Mouse (Mus musculus) liver, embryonic 11.5 days (tissue): ENCODE results near the gene Il17c. TPM values are rescaled to one million over a fixed set of nuclear protein-coding genes. Genes with fewer than 3 reads are reported as not detected.

ENCODE experiments used
- ATAC-seq: fragments of 200-750 bp; cut with Nextera tagmentation; replicated peaks from 2 replicates; pipeline ENCODE4 v1.8.0; 2017; ENCODE audit warnings: moderate number of reproducible peaks, mild to moderate bottlenecking, moderate TSS enrichment, moderate library complexity; ENCODE audit not compliant: low FRiP score
- DNase-seq: peaks from one replicate; pipeline ENCODE4 v3.0.0-alpha.2; 2017; ENCODE audit warnings: low spot score
- H3K27ac ChIP-seq: fragments of 300-500 bp; sonication (generic); 2 replicates; pipeline ENCODE4 v1.5.1; 2014; ENCODE audit warnings: mild to moderate bottlenecking, low read depth, low read length, control low read depth
- H3K27me3 ChIP-seq: fragments of 300-500 bp; sonication (generic); replicated peaks from 2 replicates; pipeline ENCODE4 v1.6.1; 2014; ENCODE audit warnings: low read length, mixed read lengths; ENCODE audit not compliant: control insufficient read depth, insufficient read depth
- H3K36me3 ChIP-seq: fragments of 300-500 bp; sonication (generic); 2 replicates; pipeline ENCODE4 v1.6.1; 2014; ENCODE audit warnings: mild to moderate bottlenecking, low read length, moderate library complexity, mixed read lengths; ENCODE audit not compliant: control insufficient read depth, insufficient read depth
- H3K4me1 ChIP-seq: fragments of 300-500 bp; sonication (generic); replicated peaks from 2 replicates; pipeline ENCODE4 v1.6.1; 2014; ENCODE audit warnings: low read length, mixed read lengths; ENCODE audit not compliant: control insufficient read depth, insufficient read depth
- H3K4me2 ChIP-seq: fragments of 300-500 bp; sonication (generic); 2 replicates; pipeline ENCODE4 v1.6.1; 2014; ENCODE audit warnings: mild to moderate bottlenecking, control low read depth, moderate library complexity
- H3K4me3 ChIP-seq: fragments of 300-500 bp; sonication (generic); 2 replicates; pipeline ENCODE4 v1.5.1; 2014; ENCODE audit warnings: low read depth, low read length, control low read depth
- H3K9ac ChIP-seq: fragments of 300-500 bp; sonication (generic); 2 replicates; pipeline ENCODE4 v1.6.1; 2014; ENCODE audit warnings: low read depth, low read length, control low read depth
- H3K9me3 ChIP-seq: fragments of 300-500 bp; sonication (generic); 2 replicates; pipeline ENCODE4 v1.6.1; 2016; ENCODE audit warnings: low read length, inconsistent platforms, mixed read lengths; ENCODE audit not compliant: control insufficient read depth
- WGBS: fragments of 180-500 bp; shearing (Covaris S2); extraction: QIAGEN DNeasy Blood & Tissue Kit; methylation state at CpG from one replicate; pipeline ENCODE4 v1.1.7; 2014; 5-methylcytosine and 5-hydroxymethylcytosine counted together
- polyA plus RNA-seq: library from polyadenylated mRNA; unstranded; fragments of >200 nt; fragmentation: Nextera tagmentation; extraction: Ambion mirVana; gene quantifications from 2 replicates; pipeline ENCODE4 v1.2.1, GENCODE M21; 2014

Gene Il17c
- polyA plus RNA-seq, 1 experiment from 2014 or later = not detected

- Histone ChIP-seq H3K4me1 (no peaks in the 10 kb centered on the region), H3K27ac (no peak overlapping the region), H3K9me3 (no peaks in the 10 kb centered on the region), H3K9ac (no peak overlapping the region), H3K27me3 (no peaks in the 10 kb centered on the region), H3K4me2 (no peak overlapping the region), H3K36me3 (peaks cover 36% of the 10 kb centered on the region), H3K4me3 (no peak overlapping the region)
- 89% methylated on average over 6 of the region's 6 CpGs for whole genome bisulfite sequencing
- DNase-seq (no peak), ATAC-seq (no peak)
Measured at GRCm38 (mm10) chr8:122395291-122395690, 26.5 kb upstream of the Il17c start.

DNA sequence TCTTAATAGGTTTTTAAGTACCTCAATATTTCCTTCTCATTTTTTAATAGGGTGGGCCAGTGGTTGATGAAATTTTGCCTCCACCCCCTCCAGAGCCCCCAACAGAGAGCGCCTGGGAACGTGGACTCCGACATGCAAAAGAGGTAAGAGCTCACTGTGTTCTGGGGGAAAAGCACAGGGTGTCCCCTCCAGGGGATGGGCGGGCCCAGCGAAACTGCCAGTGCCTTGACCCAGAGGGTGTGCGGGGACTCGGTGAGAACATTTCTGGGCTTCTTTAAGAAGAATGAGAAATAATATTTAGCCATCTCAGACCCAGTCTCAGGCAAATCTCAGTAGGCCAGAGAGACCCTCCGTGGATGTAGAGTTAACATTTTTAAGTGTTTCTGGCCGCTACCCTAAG lies 23.6 kb upstream of the Il17c start:
- no peak overlapping the region for H3K4me3 ChIP-seq
- no peak for DNase-seq
- ATAC-seq = no peak
- H3K4me1 ChIP-seq = no peaks in the 10 kb centered on the region
- H3K9me3 ChIP-seq = no peaks in the 10 kb centered on the region
- no peak overlapping the region for H3K27ac ChIP-seq
- H3K4me2 ChIP-seq = no peak overlapping the region
- H3K27me3 ChIP-seq = no peaks in the 10 kb centered on the region
- peaks cover 48% of the 10 kb centered on the region for H3K36me3 ChIP-seq
- 92% methylated on average over 9 of the region's 9 CpGs for WGBS
- no peak overlapping the region for H3K9ac ChIP-seq

DNA sequence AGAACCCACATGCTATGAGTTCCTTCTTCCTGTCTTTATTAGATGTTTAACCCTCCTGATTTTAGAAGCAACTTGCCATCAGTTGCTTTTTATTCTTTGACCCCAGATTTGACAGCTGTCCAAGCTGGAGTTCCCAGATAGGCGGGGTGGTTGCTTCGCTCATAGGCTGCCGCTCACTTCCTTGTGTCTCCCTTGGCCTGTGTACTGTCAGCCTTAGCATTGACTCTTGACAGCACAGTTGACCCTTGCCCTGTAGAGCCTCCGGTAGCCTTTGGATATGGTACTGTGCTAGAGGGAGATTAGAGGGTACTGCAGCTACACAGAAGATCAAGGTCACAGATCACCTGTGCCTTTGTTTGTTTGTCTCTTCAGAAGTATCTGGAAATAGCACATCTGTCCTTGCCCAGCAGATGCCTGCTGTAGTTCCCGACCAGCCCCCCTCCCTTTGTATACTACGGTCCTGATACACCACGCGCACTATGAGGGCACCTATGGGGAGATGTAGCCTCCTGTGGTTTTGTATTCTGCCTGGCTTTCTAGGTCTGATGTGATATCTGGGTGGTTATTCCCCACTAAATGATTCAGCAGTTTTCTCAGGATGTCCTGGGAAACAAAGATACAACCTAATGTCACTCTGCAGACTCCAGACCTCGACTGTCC lies 16.5 kb upstream of the Il17c start:
- ATAC-seq (peak; percentile 63; the same call in 1 of the 2 replicates), DNase-seq (no peak)

DNA sequence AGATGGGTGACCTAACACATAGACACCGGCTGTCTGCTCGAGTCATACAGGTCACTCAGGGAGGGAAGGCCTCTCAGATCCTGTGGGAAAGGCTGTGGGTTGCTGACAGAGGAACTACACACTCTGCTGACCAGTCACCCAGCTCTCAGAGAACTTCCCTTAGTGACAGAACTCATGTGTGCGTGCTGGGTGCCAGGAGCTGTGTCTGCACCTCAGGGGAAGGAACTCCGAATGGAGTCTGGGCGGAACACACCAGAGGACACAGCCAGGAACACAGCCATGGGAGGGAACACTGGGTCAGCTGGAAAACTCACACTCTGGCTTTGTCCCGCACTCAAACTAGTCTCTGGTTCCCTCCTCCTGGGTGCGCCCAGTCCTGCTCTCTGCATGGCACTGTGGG lies 14.1 kb upstream of the Il17c start:
- ATAC-seq (no peak), DNase-seq (no peak)
- Histone ChIP-seq H3K27ac (no peak overlapping the region), H3K4me2 (no peak overlapping the region), H3K4me3 (no peak overlapping the region), H3K4me1 (peaks cover 9% of the 10 kb centered on the region), H3K36me3 (peaks cover 76% of the 10 kb centered on the region), H3K9ac (no peak overlapping the region), H3K27me3 (no peaks in the 10 kb centered on the region), H3K9me3 (no peaks in the 10 kb centered on the region)
- 92% methylated on average over 7 of the region's 7 CpGs for WGBS

More for the DNA sequence above, 16.5 kb upstream of the Il17c start:
- WGBS = 51% methylated on average over 9 of the region's 9 CpGs
- no peak overlapping the region for H3K4me2 ChIP-seq
- no peaks in the 10 kb centered on the region for H3K9me3 ChIP-seq
- no peak overlapping the region for H3K4me3 ChIP-seq
- H3K27me3 ChIP-seq = no peaks in the 10 kb centered on the region
- peaks cover 9% of the 10 kb centered on the region for H3K4me1 ChIP-seq
- 0 out of 2 replicates have a peak overlapping the region, but pooled peaks have one; percentile 5 for H3K27ac ChIP-seq
- no peak overlapping the region for H3K9ac ChIP-seq
- H3K36me3 ChIP-seq = peaks cover 70% of the 10 kb centered on the region

DNA sequence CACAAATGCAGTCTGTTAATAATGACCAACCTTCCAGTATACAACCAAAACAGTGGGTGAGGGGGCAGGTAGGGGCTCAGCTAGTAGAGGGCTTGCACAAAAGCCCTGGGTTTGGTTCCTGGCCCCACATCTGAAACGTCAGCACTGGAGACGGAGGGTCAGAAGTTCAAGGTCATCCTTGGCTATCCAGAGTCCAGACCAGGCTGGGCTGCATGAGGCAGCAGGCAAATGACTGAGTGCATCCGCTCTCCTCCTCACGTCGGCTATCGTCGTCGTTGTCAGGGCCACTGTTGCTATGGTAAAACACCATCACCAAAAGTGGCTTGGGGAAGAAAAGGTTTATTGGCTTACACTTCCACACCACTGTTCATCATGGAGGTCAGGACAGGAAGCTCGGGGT lies 7.5 kb upstream of the Il17c start:
- Histone ChIP-seq H3K27ac (no peak overlapping the region), H3K4me3 (no peak overlapping the region), H3K9me3 (no peaks in the 10 kb centered on the region), H3K4me2 (no peak overlapping the region), H3K36me3 (peaks cover 76% of the 10 kb centered on the region), H3K9ac (no peak overlapping the region), H3K27me3 (no peaks in the 10 kb centered on the region), H3K4me1 (no peaks in the 10 kb centered on the region)
- WGBS = 86% methylated on average over 9 of the region's 9 CpGs
- ATAC-seq (no peak), DNase-seq (no peak)

- H3K36me3 ChIP-seq = peaks cover 65% of the 10 kb centered on the region
- H3K4me3 ChIP-seq = no peak overlapping the region
- H3K4me1 ChIP-seq = no peaks in the 10 kb centered on the region
- H3K9ac ChIP-seq = no peak overlapping the region
- no peak overlapping the region for H3K27ac ChIP-seq
- ATAC-seq (no peak), DNase-seq (no peak)
- H3K4me2 ChIP-seq = no peak overlapping the region
- no peaks in the 10 kb centered on the region for H3K9me3 ChIP-seq
- WGBS = 78% methylated on average over 6 of the region's 6 CpGs
- no peaks in the 10 kb centered on the region for H3K27me3 ChIP-seq
Measured at GRCm38 (mm10) chr8:122415554-122415953, 6.3 kb upstream of the Il17c start.

GRCm38 (mm10) chr8:122419881-122420555 lies 1.8 kb upstream of the Il17c start:
- Histone ChIP-seq H3K4me2 (no peak overlapping the region), H3K4me3 (no peak overlapping the region), H3K27ac (no peak overlapping the region), H3K27me3 (no peaks in the 10 kb centered on the region), H3K9ac (no peak overlapping the region), H3K9me3 (no peaks in the 10 kb centered on the region), H3K36me3 (peaks cover 26% of the 10 kb centered on the region), H3K4me1 (no peaks in the 10 kb centered on the region)
- WGBS = 76% methylated on average over 9 of the region's 9 CpGs
- ATAC-seq = no peak
- DNase-seq = no peak

DNA sequence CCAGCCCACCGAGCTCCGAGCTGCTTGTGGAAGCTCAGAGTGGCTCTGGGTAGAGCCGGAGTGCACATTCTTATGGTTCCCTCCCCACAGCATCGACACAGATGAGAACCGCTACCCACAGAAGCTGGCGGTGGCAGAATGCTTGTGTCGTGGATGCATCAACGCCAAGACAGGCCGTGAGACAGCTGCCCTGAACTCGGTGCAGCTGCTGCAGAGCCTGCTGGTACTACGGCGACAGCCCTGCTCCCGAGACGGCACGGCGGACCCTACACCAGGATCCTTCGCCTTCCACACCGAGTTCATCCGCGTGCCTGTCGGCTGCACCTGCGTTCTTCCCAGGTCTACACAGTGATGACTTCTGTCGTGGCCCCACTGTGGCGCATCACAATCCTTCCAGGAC lies 1.4 kb downstream of the Il17c start:
- no peaks in the 10 kb centered on the region for H3K27me3 ChIP-seq
- H3K27ac ChIP-seq = no peak overlapping the region
- H3K4me1 ChIP-seq = no peaks in the 10 kb centered on the region
- no peak overlapping the region for H3K4me2 ChIP-seq
- H3K36me3 ChIP-seq = peaks cover 5% of the 10 kb centered on the region; the same call in 1 of the 2 replicates
- DNase-seq (no peak), ATAC-seq (no peak)
- WGBS = 86% methylated on average over 24 of the region's 24 CpGs
- no peaks in the 10 kb centered on the region for H3K9me3 ChIP-seq
- no peak overlapping the region for H3K4me3 ChIP-seq
- H3K9ac ChIP-seq = no peak overlapping the region

DNA sequence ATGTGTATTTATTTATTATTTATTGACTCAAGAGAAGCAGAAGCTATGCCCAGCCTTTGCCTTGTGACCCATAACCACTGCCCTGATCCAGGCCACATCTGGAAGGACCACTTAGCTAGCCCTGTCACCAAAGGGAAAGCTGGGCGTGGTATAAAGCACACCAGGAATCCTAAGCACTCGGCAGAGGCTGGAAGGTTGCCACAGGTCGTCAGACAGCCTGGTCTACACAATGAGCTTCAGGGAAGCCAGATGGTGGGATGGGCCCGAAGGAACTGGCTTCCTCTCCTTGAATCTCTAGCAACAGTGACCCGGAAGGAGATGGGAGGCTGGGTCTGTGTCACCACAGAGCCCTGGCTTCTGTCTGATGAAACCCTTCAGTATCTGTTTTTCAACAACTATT lies 1.8 kb downstream of the Il17c start:
- no peaks in the 10 kb centered on the region for H3K27me3 ChIP-seq
- H3K4me1 ChIP-seq = no peaks in the 10 kb centered on the region
- ATAC-seq (no peak), DNase-seq (no peak)
- WGBS = 58% methylated on average over 5 of the region's 5 CpGs
- no peak overlapping the region for H3K4me2 ChIP-seq
- H3K9me3 ChIP-seq = no peaks in the 10 kb centered on the region
- no peak overlapping the region for H3K27ac ChIP-seq
- 0 out of 2 replicates have a peak, but pooled peaks cover 1% of the 10 kb centered on the region for H3K36me3 ChIP-seq
- H3K4me3 ChIP-seq = no peak overlapping the region
- no peak overlapping the region for H3K9ac ChIP-seq
